Comparison of ENCODE assay signal across 8 mouse cellular contexts in the genomic region with DNA sequence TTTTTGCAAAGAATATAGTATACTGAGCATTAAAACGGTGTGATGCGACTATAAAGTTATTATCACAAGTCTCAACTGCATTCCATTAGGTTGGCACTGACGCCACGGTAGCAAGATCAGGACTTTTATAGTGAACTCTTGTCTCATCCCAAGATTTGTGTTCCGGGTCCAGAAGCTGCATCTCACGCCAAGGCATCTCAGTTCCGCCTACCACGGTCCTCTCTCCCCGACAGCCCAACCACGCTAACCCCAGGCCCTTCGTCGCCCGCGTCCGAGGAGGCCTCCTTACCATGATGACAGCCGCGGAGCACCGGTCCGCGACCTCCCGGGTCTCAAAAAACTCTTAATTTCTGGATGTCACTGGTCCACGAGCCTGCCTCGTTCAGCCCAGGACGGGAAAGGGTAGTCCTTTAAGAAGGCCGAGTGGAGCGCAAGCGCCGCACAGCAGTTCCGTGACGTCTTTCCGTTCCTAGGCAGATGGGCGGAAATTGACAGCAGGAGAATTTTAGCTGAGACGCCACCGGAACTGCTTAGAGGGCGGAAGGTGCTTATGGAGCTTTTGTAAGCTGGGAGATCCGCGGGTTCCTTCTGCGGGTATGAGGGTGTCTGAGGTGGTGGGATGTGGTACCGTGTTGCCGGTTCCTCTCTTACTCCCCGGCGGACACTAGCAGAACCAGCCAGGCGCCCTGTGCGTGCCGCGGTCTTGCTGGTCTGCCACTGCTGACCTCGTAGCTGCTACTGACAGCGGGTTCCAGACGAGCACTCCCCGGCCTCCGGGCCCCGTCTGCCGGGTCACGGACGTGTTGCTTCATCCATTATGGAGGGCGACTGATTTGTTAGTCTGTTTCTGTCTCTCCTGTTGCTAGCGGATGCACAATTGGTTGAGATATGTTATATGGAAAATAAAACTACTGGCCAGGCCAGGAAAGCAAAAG. TPM values are rescaled to one million over a fixed set of nuclear protein-coding genes. Genes with fewer than 3 reads are reported as not detected.
DNase-seq lines count a peak whose midpoint lies in the region; ATAC-seq lines count a peak whose summit lies in the region.

TSS of gene Gfm2 (plus strand) at position 472 of the 935 bp plus-strand sequence.
TSS of gene Nsa2 (minus strand) at position 472 of the 935 bp plus-strand sequence.

- peaks cover 5% of the 10 kb centered on the region for H3K4me1 ChIP-seq in brown adipose tissue, adult 24 weeks (ENCODE audit: control insufficient read depth, insufficient read depth, insufficient read length, low read length)
- peaks cover 16% of the 10 kb centered on the region for H3K4me1 ChIP-seq in heart, embryonic 13.5 days
- H3K4me1 ChIP-seq in liver, embryonic 12.5 days: peaks cover 16% of the 10 kb centered on the region
- peaks cover 6% of the 10 kb centered on the region; the same call in 1 of the 2 replicates for H3K4me1 ChIP-seq in stomach, embryonic 15.5 days

- H3K4me2 ChIP-seq in heart, embryonic 13.5 days: peak within 1 kb of the TSS; percentile 84
- H3K4me2 ChIP-seq in liver, embryonic 12.5 days: peak within 1 kb of the TSS; percentile 72
- H3K4me2 ChIP-seq in stomach, embryonic 15.5 days: peak within 1 kb of the TSS; percentile 55

- peaks cover 36% of the 10 kb centered on the region for H3K36me3 ChIP-seq in heart, embryonic 13.5 days
- peaks cover 39% of the 10 kb centered on the region for H3K36me3 ChIP-seq in liver, embryonic 12.5 days
- peaks cover 7% of the 10 kb centered on the region; the same call in 1 of the 2 replicates for H3K36me3 ChIP-seq in stomach, embryonic 15.5 days

- no peaks in the 10 kb centered on the region for H3K27me3 ChIP-seq in heart, embryonic 13.5 days (replicated peaks)
- no peaks in the 10 kb centered on the region for H3K27me3 ChIP-seq in liver, embryonic 12.5 days (replicated peaks)
- no peaks in the 10 kb centered on the region for H3K27me3 ChIP-seq in stomach, embryonic 15.5 days (replicated peaks)

- H3K9ac ChIP-seq in heart, embryonic 13.5 days: peak within 1 kb of the TSS; percentile 97
- peak within 1 kb of the TSS; percentile 84 for H3K9ac ChIP-seq in liver, embryonic 12.5 days
- H3K9ac ChIP-seq in stomach, embryonic 15.5 days: peak within 1 kb of the TSS; percentile 64

- DNase-seq in CD4-positive, CD25-positive, alpha-beta regulatory T cell, adult 2 months (ENCODE audit: low read depth, low spot score): peak; percentile 95
- DNase-seq in fat pad, adult 2 months (ENCODE audit: extremely low read depth, low read depth, low spot score): peak; percentile 62
- DNase-seq in kidney, postnatal 10 days: peak; percentile 92
- peak; percentile 88 to 89 for DNase-seq in natural killer cell, adult 2 months (ENCODE audit: low spot score in 2 of 2)

- WGBS in heart, embryonic 13.5 days: under 1% methylated on average over 57 of the region's 57 CpGs
- WGBS in liver, embryonic 12.5 days (ENCODE audit: insufficient replicate concordance): under 1% methylated on average over 57 of the region's 57 CpGs
- WGBS in stomach, embryonic 15.5 days: under 1% methylated on average over 57 of the region's 57 CpGs

- peak; percentile 77 for ATAC-seq in heart, embryonic 13.5 days (ENCODE audit: extremely low read depth, insufficient number of reproducible peaks, low FRiP score, low TSS enrichment)
- peak; percentile 99 for ATAC-seq in liver, embryonic 12.5 days
- ATAC-seq in stomach, embryonic 15.5 days (ENCODE audit: insufficient read depth, low FRiP score, low read depth): peak; percentile 95

- H3K9me3 ChIP-seq in heart, embryonic 13.5 days: no peaks in the 10 kb centered on the region
- H3K9me3 ChIP-seq in liver, embryonic 12.5 days (replicated peaks): no peaks in the 10 kb centered on the region
- no peaks in the 10 kb centered on the region for H3K9me3 ChIP-seq in stomach, embryonic 15.5 days

- H3K27ac ChIP-seq in brown adipose tissue, adult 24 weeks (replicated peaks; ENCODE audit: low read depth, low read length): peak within 1 kb of the TSS; percentile 96
- peak within 1 kb of the TSS; percentile 90 for H3K27ac ChIP-seq in heart, embryonic 13.5 days (replicated peaks)
- peak within 1 kb of the TSS; percentile 79 for H3K27ac ChIP-seq in liver, embryonic 12.5 days
- peak within 1 kb of the TSS; percentile 77 for H3K27ac ChIP-seq in stomach, embryonic 15.5 days

- H3K4me3 ChIP-seq in brown adipose tissue, adult 24 weeks (ENCODE audit: insufficient read depth, low read depth, low read length): peak within 1 kb of the TSS; percentile 96
- peak within 1 kb of the TSS; percentile 93 for H3K4me3 ChIP-seq in heart, embryonic 13.5 days
- H3K4me3 ChIP-seq in liver, embryonic 12.5 days: peak within 1 kb of the TSS; percentile 91
- peak within 1 kb of the TSS; percentile 66 for H3K4me3 ChIP-seq in stomach, embryonic 15.5 days (replicated peaks)

RNA-seq across cellular contexts. Expression of gene Gfm2, which starts in this region (rescaled TPM):
- 49.3 and 53.9 TPM in 2 replicates for polyA plus RNA-seq in brown adipose tissue, adult 24 weeks (2012; ENCODE audit: insufficient read depth, insufficient read length, missing spikeins)
- 26.4 and 29.7 TPM in 2 replicates for polyA plus RNA-seq in heart, embryonic 13.5 days (2015; fragmentation: Nextera tagmentation; extraction: Ambion mirVana)
- polyA plus RNA-seq in liver, embryonic 12.5 days (2016; fragmentation: Nextera tagmentation; extraction: Ambion mirVana): 29.0 and 31.7 TPM in 2 replicates
- polyA plus RNA-seq in stomach, embryonic 15.5 days (2015; fragmentation: Nextera tagmentation; extraction: Ambion mirVana): 27.8 and 29.4 TPM in 2 replicates

RNA-seq across cellular contexts. Expression of gene Nsa2, which starts in this region (rescaled TPM):
- 111 and 128 TPM in 2 replicates for polyA plus RNA-seq in brown adipose tissue, adult 24 weeks (2012; ENCODE audit: insufficient read depth, insufficient read length, missing spikeins)
- polyA plus RNA-seq in heart, embryonic 13.5 days (2015; fragmentation: Nextera tagmentation; extraction: Ambion mirVana): 43.0 and 45.7 TPM in 2 replicates
- 41.5 and 42.2 TPM in 2 replicates for polyA plus RNA-seq in liver, embryonic 12.5 days (2016; fragmentation: Nextera tagmentation; extraction: Ambion mirVana)
- 56.3 and 59.9 TPM in 2 replicates for polyA plus RNA-seq in stomach, embryonic 15.5 days (2015; fragmentation: Nextera tagmentation; extraction: Ambion mirVana)

Comparison
In these comparisons a context has a peak if more than half of its experiments do, and no peak if none do; other contexts are left out.
1. Peak in every context shown above with its lines: DNase-seq, ATAC-seq, H3K4me3 ChIP-seq and H3K27ac ChIP-seq.